Mouse (Mus musculus): ENCODE results near the gene Slc29a4.
A peak's percentile ranks its signal among the peaks of the same experiment; 100 is the strongest.

Slc29a4 gene

DNA sequence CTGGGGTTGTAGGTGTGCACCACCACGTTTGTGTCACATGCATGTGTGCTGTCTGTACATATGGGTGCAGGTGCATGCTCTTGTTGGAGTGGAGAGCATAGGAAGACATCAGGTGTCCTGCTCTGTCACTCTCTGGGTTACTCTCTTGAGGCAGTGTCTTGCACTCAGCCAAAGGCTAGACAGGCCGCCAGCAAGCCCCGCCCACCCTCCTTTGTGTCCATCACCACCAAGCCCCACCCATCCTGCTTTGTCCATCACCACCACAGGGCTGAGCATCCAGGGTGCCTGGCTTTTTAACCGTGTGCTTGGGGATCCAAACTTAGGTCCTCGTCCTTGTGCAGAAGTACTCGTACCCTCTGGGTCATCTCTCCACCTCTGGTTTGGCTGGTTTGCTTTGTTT, 3.9 kb downstream of the Slc29a4 start:
- no peak for DNase-seq (ENCODE audit: low spot score in 2 of 2)

- DNase-seq (ENCODE audit: low spot score in 2 of 2): peak; percentile 84 to 94
Observed at GRCm38 (mm10) chr5:142696865-142697264, 4.6 kb downstream of the Slc29a4 start.

GRCm38 (mm10) chr5:142697742-142698141, 5.4 kb downstream of the Slc29a4 start:
- DNase-seq (ENCODE audit: low spot score in 2 of 2): no peak

- peak in 1 of 2 experiments; percentile 57 for DNase-seq (ENCODE audit: low spot score in 2 of 2)
Observed at GRCm38 (mm10) chr5:142700842-142701589, 8.7 kb downstream of the Slc29a4 start.

GRCm38 (mm10) chr5:142701651-142702510, 9.6 kb downstream of the Slc29a4 start:
- DNase-seq (ENCODE audit: low spot score in 2 of 2): peak; percentile 78 to 82

- peak in 1 of 2 experiments; percentile 59 for DNase-seq (ENCODE audit: low spot score in 2 of 2)
Observed at GRCm38 (mm10) chr5:142702511-142703138, 10.3 kb downstream of the Slc29a4 start.

- peak; percentile 83 for DNase-seq (ENCODE audit: low spot score in 2 of 2)
Observed at GRCm38 (mm10) chr5:142703569-142703968, 11.3 kb downstream of the Slc29a4 start.

DNA sequence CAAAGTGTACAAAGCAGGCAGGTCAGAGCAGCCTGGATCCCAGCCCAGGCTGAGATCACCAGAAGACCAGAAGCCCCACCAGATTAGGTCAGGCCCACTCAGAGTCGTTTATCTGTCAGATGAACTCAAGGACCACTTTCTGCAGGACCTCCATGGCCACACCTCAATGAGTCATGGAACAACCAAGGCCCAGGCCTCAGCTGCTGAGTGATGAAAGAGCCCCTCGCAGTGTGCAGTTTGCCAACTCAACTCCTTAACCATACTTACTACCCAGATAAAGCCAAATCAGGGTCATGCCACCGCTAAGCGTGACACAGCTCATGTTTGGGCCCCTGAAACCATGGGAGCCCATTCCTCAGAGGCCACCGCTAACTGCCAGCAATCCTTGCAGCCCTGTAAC, 15.4 kb downstream of the Slc29a4 start:
- DNase-seq (ENCODE audit: low spot score in 2 of 2): no peak

GRCm38 (mm10) chr5:142709436-142709835, 17.1 kb downstream of the Slc29a4 start:
- DNase-seq (ENCODE audit: low spot score in 2 of 2): no peak

GRCm38 (mm10) chr5:142712373-142712772, 20.1 kb downstream of the Slc29a4 start:
- no peak for DNase-seq (ENCODE audit: low spot score in 2 of 2)

- DNase-seq (ENCODE audit: low spot score in 2 of 2): no peak
Observed at GRCm38 (mm10) chr5:142713966-142714365, 21.7 kb downstream of the Slc29a4 start.

DNA sequence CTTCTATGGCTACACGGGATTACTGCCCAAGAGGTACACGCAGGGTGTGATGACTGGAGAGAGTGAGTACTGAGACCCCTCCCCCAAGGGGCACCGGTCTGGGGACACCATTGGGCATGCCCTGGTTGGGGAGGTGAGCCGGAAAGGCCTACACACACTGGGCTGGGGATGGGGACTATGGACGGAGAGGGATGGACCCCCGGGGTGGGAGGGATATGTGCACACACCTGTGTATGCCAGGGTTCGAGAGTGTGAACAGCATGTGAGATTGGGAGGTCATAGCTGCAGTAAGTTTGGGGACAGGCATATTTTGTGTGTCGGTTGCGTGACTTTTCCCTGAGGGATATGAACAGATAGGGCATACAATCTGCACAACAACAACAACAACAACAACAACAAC, 22.7 kb downstream of the Slc29a4 start:
- no peak for DNase-seq (ENCODE audit: low spot score in 2 of 2)

DNA sequence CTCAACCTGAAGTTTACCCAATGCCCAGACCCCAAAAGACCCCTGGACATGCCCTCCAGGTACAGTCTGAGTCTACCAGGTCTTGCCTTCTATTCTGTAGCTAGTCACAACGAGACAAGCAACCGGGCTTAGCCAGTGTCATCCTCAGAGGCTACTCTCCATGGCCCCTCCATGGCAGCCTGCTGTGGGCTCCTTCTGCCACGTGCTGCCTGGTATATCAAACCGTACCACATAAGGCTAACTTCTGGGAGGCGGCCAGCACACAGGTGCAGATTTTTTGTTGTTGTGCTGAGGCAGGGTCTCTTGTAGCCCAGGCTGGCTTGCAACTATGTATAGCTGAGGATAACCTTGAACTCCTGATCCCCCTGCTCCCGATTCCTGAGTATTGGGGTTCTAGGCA, 23.7 kb downstream of the Slc29a4 start:
- DNase-seq (ENCODE audit: low spot score in 2 of 2): no peak

DNA sequence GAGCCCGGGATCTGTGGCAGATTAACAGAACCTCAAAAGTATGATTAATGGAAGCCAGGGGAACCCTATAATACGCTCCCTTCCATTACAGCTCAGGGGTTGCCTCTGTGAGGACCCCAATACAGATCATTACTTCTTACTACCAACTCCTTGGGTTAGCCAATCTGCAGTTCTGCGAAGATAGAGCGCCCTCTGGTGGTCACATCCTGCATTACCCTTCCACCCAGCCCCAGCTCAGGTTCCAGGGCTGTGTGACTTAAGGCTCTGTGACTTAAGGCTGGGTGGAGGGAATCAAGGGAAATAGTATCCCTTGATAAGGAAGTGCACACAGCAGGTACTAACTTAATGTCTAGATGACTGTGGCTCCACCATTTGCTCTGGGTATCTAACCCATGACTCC, 25.7 kb downstream of the Slc29a4 start:
- peak; percentile 75 to 87 for DNase-seq (ENCODE audit: low spot score in 2 of 2)

GRCm38 (mm10) chr5:142718486-142718885, 26.2 kb downstream of the Slc29a4 start:
- DNase-seq (ENCODE audit: low spot score in 2 of 2): no peak

DNA sequence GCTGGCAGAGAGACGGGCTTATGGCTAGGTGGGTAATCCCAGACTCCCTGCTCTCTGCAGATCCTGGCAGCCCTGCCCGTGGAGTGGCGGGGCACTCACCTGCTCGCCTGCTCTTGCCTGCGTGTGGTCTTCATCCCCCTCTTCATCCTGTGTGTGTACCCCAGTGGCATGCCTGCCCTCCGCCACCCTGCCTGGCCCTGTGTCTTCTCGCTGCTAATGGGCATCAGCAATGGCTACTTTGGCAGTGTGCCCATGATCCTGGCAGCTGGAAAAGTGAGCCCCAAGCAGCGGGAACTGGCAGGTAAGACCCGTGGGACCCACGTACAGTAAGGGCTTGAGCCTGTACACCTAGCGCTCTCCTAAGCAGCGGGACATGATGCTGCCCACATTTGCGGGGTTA, 27.6 kb downstream of the Slc29a4 start:
- DNase-seq (ENCODE audit: low spot score in 2 of 2): no peak

GRCm38 (mm10) chr5:142723520-142724133, 31.3 kb downstream of the Slc29a4 start:
- peak; percentile 80 for DNase-seq (ENCODE audit: low spot score in 2 of 2)

DNA sequence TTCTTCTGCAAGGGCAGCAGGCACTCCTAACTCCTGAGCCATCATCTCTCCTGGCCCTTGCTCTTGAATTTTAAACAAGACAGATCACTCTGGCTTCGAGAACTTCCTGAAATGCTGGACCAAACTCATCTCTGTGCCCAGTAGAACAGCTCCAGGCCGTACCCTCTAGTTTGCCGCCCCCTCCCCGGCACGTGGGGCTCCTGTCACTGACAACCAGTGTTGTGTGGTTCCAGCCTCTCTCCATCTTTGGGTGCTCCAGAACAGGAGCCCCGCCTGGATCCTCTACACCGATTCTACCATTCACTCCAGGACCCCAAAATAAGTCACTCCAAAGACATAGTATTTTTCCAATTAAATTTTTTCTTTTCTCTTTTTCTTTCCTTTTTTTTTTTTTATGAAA, 32.0 kb downstream of the Slc29a4 start:
- DNase-seq (ENCODE audit: low spot score in 2 of 2): no peak

- no peak for DNase-seq (ENCODE audit: low spot score in 2 of 2)
Observed at GRCm38 (mm10) chr5:142726748-142727147, 34.4 kb downstream of the Slc29a4 start.

GRCm38 (mm10) chr5:142728301-142728700, 36.0 kb downstream of the Slc29a4 start:
- DNase-seq (ENCODE audit: low spot score in 2 of 2): no peak

DNA sequence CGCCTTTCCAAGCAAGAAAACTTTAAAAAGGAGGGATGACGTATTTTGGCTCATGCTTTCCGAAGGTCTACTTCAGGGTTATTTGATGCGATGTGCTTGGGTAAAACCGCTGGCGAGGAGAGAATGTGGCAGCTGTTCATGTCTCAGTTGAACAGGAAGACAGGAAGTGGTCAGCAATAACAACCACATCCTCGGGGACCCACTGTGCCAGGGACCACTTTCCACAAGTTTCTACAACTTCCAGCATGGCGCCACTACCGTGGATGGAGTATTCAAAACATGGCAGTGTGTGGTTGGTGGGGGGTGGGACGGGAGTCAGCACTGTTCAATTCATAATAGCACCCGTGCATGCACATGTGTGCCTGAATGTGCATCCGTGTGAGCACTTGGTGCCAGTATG, 38.0 kb downstream of the Slc29a4 start:
- no peak for DNase-seq (ENCODE audit: low spot score in 2 of 2)

DNA sequence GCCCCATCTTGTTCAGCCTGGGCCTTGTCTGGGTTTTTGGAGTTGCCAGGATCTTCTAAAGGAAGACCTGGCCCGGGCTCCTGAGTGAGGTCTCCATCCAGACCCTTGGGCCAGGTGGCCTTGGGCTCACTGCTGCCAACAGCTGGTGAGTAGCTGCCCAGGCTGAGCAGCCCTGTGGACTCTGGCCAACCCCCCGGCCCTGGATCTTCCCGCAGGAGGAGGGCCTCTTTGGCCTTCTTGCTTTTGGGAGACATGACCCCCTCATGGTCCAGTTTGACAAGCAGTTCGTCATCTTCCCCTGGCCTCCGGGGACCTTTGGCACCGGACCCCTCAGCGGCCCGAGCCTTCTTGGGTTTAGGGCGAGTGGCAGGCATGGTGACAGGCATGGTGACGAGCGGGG, 39.6 kb downstream of the Slc29a4 start:
- no peak for DNase-seq (ENCODE audit: low spot score in 2 of 2)

Data from right cerebral cortex, postnatal 10 days (tissue).